Mouse (Mus musculus) cerebellum, adult 2 months (tissue): ENCODE data around the gene Rhoh. TPM values are rescaled to one million over a fixed set of nuclear protein-coding genes. Genes with fewer than 3 reads are reported as not detected.

ENCODE experiments used
- DNase-seq, 2 experiments: peaks; one replicate each; pipeline ENCODE4 v3.0.0; 2021
- H3K27ac ChIP-seq: fragments of 200-500 bp; 2 replicates; pipeline ENCODE4 v1.5.1; 2012; ENCODE audit warnings: low read length, control low read depth, inconsistent platforms; ENCODE audit not compliant: insufficient read depth
- H3K27me3 ChIP-seq: fragments of 200-500 bp; 2 replicates; pipeline ENCODE4 v1.6.1; 2012; ENCODE audit warnings: inconsistent platforms, mild to moderate bottlenecking, low read length, moderate library complexity; ENCODE audit not compliant: control insufficient read depth, insufficient read depth
- H3K4me1 ChIP-seq: fragments of 200-500 bp; 2 replicates; pipeline ENCODE4 v1.6.1; 2011; ENCODE audit warnings: low read length; ENCODE audit not compliant: control insufficient read depth, insufficient read depth
- H3K4me3 ChIP-seq: fragments of 200-500 bp; replicated peaks from 2 replicates; pipeline ENCODE3; 2011; ENCODE audit warnings: mild to moderate bottlenecking, low read depth, low read length, control low read depth; ENCODE audit not compliant: insufficient read depth
- CTCF ChIP-seq: fragments of 200-500 bp; IDR thresholded peaks from 2 replicates; pipeline ENCODE4 v1.5.1; 2011; ENCODE audit warnings: low read depth, mild to moderate bottlenecking, control low read depth, low read length, moderate library complexity, borderline replicate concordance; ENCODE audit not compliant: insufficient read depth
- POLR2A ChIP-seq: fragments of 200-500 bp; IDR thresholded peaks from 2 replicates; pipeline ENCODE4 v1.6.1; 2011; ENCODE audit warnings: low read length, control low read depth, borderline replicate concordance; ENCODE audit not compliant: insufficient read depth
- WGBS: fragments of 180-500 bp; shearing (Covaris S2); methylation state at CpG from one replicate; pipeline ENCODE4 v1.1.7; 2018; 5-methylcytosine and 5-hydroxymethylcytosine counted together
- polyA plus RNA-seq: library from polyadenylated mRNA; depleted of rRNA; stranded (reverse); fragments of >200 nt; gene quantifications from 2 replicates; pipeline ENCODE4 v1.2.3, GENCODE M21; 2012

Rhoh gene
- polyA plus RNA-seq, 1 experiment: 0.16 TPM

DNA sequence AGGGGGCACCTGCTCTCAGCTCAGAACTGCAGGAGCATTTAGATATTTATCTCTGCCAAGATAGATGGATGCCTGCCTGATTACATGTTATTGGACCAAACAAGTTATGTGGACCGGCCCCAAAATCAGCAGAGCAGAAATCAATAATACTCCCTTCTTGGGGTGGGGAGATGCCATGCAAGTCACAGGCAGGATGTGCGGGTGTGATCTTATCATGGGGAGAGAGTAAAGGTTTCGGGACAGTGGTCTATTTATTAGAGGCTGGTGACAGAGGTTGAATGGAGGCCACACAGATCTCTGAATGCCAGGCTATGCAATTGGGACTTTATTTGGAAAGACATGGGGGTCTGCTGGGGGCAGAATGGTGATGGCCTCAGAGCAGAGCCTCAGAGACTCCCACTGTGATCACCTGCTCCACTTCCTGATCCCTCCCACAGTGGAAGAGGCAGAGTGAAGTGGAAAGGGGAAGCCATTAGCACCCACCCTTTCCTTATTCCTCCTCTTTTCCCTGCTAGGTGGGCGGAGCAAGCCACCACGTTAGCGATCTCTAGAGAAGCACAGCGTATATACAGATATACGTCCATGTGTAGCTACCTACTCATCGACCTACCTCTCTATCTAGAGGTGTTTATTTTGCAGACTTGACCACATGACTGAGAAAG, 60.6 kb downstream of the Rhoh start:
- Histone ChIP-seq H3K27me3 (no peaks in the 10 kb centered on the region), H3K4me3 (no peak overlapping the region), H3K27ac (no peak overlapping the region), H3K4me1 (no peaks in the 10 kb centered on the region)
- no peak for TF ChIP-seq POLR2A
- no peak for TF ChIP-seq CTCF
- WGBS: 68% methylated on average over 9 of the region's 9 CpGs
- no peak for DNase-seq

DNA sequence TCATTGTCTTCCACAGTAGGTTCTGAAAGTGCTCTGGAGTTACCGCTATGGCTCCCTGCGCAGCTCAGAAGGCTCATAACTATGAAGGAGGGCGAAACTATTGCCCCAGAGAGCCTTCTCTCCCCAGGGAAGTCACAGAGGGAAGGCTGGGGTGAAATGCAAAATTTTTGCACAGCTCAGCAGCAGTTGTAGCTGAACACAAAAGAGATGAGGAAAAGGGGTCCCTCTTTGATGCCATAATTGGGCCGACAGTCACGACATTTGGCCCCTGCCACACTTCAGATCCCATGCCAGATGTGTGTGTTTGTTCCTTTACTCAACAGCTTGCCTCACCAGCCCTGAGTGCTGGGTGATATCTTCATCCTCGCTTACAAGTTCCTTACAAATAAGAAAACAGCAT, 65.7 kb downstream of the Rhoh start:
- WGBS: 78% methylated on average over 6 of the region's 6 CpGs
- DNase-seq: no peak
- no peak overlapping the region for H3K4me3 ChIP-seq
- H3K27me3 ChIP-seq: no peaks in the 10 kb centered on the region
- TF ChIP-seq POLR2A (no peak), CTCF (no peak)
- H3K27ac ChIP-seq: no peak overlapping the region
- no peaks in the 10 kb centered on the region for H3K4me1 ChIP-seq

DNA sequence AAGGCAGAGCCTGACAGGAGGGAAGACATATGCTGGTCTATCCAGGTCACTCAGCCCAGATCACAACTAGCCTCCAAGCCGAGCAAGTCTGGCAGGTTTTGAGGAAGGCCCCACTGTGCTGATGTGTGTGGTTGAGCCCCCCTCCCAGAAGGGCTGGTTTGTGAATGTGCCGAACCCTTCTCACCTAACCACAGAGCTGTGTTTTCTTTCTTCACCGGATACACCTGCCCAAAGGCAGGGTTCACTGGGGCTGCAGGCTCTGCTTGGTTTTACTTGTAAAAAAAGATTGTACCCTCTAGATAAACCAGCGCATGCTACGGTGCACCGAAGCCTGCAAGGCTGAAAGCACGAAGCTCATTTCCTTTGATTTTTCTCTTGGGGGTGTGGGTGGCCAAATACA, 68.1 kb downstream of the Rhoh start:
- 73% methylated on average over 7 of the region's 7 CpGs for WGBS
- H3K27ac ChIP-seq: no peak overlapping the region
- no peak for DNase-seq
- no peaks in the 10 kb centered on the region for H3K4me1 ChIP-seq
- no peaks in the 10 kb centered on the region for H3K27me3 ChIP-seq
- no peak overlapping the region for H3K4me3 ChIP-seq
- TF ChIP-seq POLR2A: no peak
- TF ChIP-seq CTCF: no peak

DNA sequence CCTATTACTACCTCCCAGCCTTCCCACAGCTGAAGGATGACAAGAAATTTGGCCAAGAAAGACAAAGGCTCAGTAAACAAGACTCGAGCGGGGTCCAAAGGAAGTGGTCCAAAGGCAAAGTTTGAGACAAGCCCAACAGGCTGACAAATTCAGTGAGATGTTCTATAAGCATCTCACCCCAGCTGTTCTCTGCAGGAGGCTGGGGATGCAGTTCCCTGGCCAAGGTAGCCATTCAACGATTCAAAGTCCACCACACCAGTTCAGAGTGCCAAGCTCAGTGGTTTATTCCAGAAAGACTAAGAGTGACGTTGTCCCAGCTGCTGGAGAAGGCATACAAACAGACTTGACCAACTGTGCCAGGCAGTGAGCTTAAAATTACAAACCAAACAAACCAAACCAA, 69.2 kb downstream of the Rhoh start:
- Histone ChIP-seq H3K27me3 (no peaks in the 10 kb centered on the region), H3K4me3 (no peak overlapping the region), H3K4me1 (no peaks in the 10 kb centered on the region), H3K27ac (no peak overlapping the region)
- no peak for DNase-seq
- no peak for TF ChIP-seq POLR2A
- no peak for TF ChIP-seq CTCF
- WGBS: 27% methylated on average over 4 of the region's 4 CpGs

DNA sequence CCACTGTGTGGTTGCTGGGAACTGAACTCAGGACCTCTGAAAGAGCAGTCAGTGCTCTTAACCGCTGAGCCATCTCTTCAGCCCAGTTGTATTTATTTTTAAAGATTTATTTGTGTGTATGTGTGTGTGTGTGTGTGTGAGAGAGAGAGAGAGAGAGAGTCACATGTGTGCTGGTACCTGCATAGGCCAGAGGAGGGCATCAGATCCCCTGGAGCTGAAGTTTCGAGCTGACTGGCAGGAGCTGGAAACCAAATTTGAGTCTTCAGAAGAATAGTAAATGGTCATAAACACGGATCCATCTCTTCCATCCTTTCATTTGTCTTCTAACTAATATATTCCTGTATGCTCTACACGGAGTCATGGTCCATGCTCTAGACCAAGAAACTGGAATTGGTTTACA, 72.2 kb downstream of the Rhoh start:
- no peak for DNase-seq
- WGBS: 82% methylated on average over 4 of the region's 4 CpGs
- Histone ChIP-seq H3K27ac (no peak overlapping the region), H3K4me1 (no peaks in the 10 kb centered on the region), H3K4me3 (no peak overlapping the region), H3K27me3 (no peaks in the 10 kb centered on the region)
- no peak for TF ChIP-seq CTCF
- no peak for TF ChIP-seq POLR2A

DNA sequence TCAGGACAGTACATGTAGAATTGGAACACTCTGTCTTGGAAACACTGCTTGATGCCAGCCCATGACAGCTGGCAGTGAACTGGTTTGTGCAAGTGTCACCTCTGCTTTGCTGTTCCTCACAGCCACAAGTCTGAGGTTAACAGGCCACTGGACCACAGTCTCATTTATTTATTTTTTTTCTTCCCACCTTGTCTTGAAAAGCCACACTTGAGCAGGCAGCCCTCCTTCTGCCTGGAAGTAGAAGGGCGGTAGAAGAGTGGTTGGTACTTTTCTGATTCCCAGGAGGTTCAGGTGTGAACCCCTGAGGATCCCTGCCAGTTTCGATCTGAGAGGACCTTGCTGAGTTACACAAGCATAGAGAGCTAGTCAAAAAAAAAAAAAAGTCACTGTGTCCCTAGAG, 72.8 kb downstream of the Rhoh start:
- Histone ChIP-seq H3K4me1 (no peaks in the 10 kb centered on the region), H3K27ac (no peak overlapping the region), H3K4me3 (no peak overlapping the region), H3K27me3 (no peaks in the 10 kb centered on the region)
- no peak for TF ChIP-seq CTCF
- WGBS: 84% methylated on average over 2 of the region's 2 CpGs
- no peak for DNase-seq

DNA sequence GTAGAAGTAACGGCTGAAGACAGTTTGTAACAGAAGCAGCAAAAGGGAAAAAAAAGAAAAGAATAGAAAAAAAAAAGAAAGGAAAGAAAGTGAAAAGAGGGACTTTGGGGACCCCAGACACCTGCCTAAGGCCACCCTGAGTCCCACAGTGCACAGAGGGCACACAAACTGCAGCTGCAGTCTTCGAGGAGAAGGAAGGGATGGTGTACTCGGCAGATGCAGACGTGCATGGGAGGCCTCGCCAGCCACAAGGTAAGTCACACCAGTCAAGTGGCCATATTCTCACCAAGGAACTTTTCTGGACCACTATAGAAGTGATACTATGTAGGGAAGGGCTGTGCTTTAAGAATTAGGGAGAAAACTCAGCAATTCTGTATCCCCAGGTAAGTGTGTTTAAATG, 73.8 kb downstream of the Rhoh start, which contains the start of gene Chrna9:
Gene Chrna9 (plus strand): TSS at position 139 of the 400 bp plus-strand sequence.
- Histone ChIP-seq H3K4me3 (no peak within 1 kb of the TSS), H3K27ac (no peak within 1 kb of the TSS), H3K27me3 (no peaks in the 10 kb centered on the region), H3K4me1 (no peaks in the 10 kb centered on the region)
- no peak for DNase-seq
- WGBS: 90% methylated on average over 5 of the region's 5 CpGs
- TF ChIP-seq POLR2A: no peak
- TF ChIP-seq CTCF: no peak

DNA sequence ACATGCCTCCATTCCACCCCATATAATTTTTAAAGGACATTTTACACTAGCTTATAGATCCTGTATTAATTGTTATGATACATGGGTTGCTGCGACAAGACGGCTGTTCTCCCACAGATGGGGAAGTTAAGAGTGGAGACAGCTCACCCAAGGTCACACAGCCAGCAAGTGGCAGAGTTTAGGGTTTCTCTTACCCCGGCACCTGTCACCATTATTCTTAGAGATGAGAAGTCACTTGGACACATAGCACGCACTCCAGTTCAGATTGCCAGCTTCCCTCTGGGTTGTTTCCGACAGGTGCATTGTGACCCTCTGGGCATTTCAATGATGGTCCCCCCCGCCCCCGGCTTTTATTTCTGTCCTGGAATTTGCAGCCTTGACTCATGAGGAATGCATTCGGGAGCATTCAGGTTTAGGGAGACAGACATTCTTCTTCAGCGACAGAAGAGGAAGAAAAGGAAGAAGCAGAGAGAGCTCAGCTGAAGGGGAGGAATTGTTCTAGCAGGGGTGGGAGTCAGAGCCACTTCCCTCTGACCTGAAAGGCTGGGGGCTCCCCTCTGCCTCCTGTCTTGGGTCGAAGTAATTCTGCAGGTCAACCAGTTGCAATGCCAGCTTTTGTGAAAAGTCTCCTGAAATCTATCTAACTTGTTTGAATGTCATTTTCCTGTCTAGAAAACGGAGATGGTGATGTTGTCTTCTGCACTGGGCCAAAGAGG, 76.2 kb downstream of the Rhoh start:
- no peaks in the 10 kb centered on the region for H3K4me1 ChIP-seq
- H3K27ac ChIP-seq: no peak overlapping the region
- no peaks in the 10 kb centered on the region for H3K27me3 ChIP-seq
- TF ChIP-seq CTCF: no peak
- no peak for TF ChIP-seq POLR2A
- 64% methylated on average over 11 of the region's 11 CpGs for WGBS
- no peak overlapping the region for H3K4me3 ChIP-seq
- no peak for DNase-seq
